Mouse (Mus musculus) kidney, embryonic 16.5 days (tissue): Measurements from ENCODE around the gene Stard13. TPM values are rescaled to one million over a fixed set of nuclear protein-coding genes. Genes with fewer than 3 reads are reported as not detected.

Experiments
- ATAC-seq: fragments of 200-750 bp; cut with Nextera tagmentation; 2 replicates; pipeline ENCODE4 v1.8.0; 2017; ENCODE audit warnings: moderate TSS enrichment; ENCODE audit not compliant: low FRiP score, low TSS enrichment
- H3K27ac ChIP-seq: fragments of 300-500 bp; sonication (generic); 2 replicates; pipeline ENCODE4 v1.5.1; 2014; ENCODE audit warnings: low read length
- H3K27me3 ChIP-seq: fragments of 300-500 bp; sonication (generic); 2 replicates; pipeline ENCODE4 v1.6.1; 2014; ENCODE audit warnings: low read length, control low read depth, mixed read lengths; ENCODE audit not compliant: insufficient read depth
- H3K36me3 ChIP-seq: fragments of 300-500 bp; sonication (generic); 2 replicates; pipeline ENCODE4 v1.6.1; 2014; ENCODE audit warnings: low read length, control low read depth, mixed read lengths; ENCODE audit not compliant: insufficient read depth
- H3K4me1 ChIP-seq: fragments of 300-500 bp; sonication (generic); 2 replicates; pipeline ENCODE4 v1.6.1; 2014; ENCODE audit warnings: low read length, control low read depth, mixed read lengths; ENCODE audit not compliant: insufficient read depth
- H3K4me2 ChIP-seq: fragments of 300-500 bp; sonication (generic); replicated peaks from 2 replicates; pipeline ENCODE4 v1.6.1; 2014; ENCODE audit warnings: low read depth, low read length
- H3K4me3 ChIP-seq: fragments of 300-500 bp; sonication (generic); 2 replicates; pipeline ENCODE4 v1.5.1; 2014; ENCODE audit warnings: mild to moderate bottlenecking, low read length
- H3K9ac ChIP-seq: fragments of 300-500 bp; sonication (generic); replicated peaks from 2 replicates; pipeline ENCODE4 v1.6.1; 2014; ENCODE audit warnings: low read length
- H3K9me3 ChIP-seq: fragments of 300-500 bp; sonication (generic); 2 replicates; pipeline ENCODE4 v1.6.1; 2016; ENCODE audit warnings: low read length, control low read depth
- WGBS: fragments of 180-500 bp; shearing (Covaris S2); extraction: QIAGEN DNeasy Blood & Tissue Kit; methylation state at CpG from one replicate; pipeline ENCODE4 v1.1.7; 2014; 5-methylcytosine and 5-hydroxymethylcytosine counted together
- polyA plus RNA-seq: library from polyadenylated mRNA; unstranded; fragments of >200 nt; fragmentation: Nextera tagmentation; extraction: Ambion mirVana; gene quantifications from 2 replicates; pipeline ENCODE4 v1.2.1, GENCODE M21; 2015

The Stard13 gene
- polyA plus RNA-seq, 1 experiment from 2014 or later, result 12.2 TPM

DNA sequence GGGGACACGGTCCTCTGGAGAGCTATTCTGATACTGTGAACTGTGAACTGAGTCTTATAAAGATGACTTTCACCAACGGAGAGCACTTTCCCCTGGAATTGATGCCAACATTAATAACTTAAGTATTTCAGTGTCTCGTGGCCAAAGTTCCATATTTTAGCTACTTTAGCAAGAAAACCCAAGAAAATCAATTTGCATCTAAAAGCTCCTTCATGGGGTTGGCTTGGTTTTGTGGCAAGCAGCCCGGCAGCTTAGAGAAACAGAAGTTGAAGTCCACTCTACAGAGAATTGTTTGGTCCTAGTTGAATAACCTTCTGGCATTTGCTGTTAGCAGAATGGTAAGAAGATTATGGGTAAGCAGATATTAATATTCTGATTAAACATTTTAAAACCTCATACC is 2.2 kb downstream of the Stard13 start:
- Histone ChIP-seq H3K4me3 (no peak overlapping the region), H3K9me3 (no peaks in the 10 kb centered on the region), H3K27ac (no peak overlapping the region), H3K9ac (no peak overlapping the region), H3K27me3 (no peaks in the 10 kb centered on the region), H3K4me1 (peaks cover 10% of the 10 kb centered on the region; the same call in 1 of the 2 replicates), H3K36me3 (no peaks in the 10 kb centered on the region), H3K4me2 (no peak overlapping the region)
- 73% methylated on average over 4 of the region's 4 CpGs for WGBS
- no peak for ATAC-seq

DNA sequence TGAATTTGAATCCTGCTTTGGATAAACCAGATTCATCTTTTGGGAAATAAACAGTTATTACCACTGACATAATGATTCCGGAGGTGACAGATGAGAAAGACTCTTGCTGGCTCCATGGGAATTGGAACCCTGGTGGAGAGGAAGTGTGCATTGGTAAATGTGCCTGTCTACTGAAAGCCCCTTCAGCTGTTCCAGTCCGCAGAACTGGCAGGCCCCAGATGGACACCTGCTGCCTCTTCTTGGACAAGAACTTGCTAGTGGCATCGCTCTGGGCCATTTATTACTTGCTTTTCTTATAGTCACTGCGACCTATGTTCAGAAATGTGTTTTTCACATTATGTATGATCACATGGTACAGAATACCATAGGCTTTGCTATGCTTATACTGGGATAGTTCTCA is 3.2 kb downstream of the Stard13 start:
- ATAC-seq, result no peak
- no peak overlapping the region for H3K4me3 ChIP-seq
- no peak overlapping the region for H3K4me2 ChIP-seq
- H3K27me3 ChIP-seq, result no peaks in the 10 kb centered on the region
- H3K4me1 ChIP-seq, result peaks cover 10% of the 10 kb centered on the region; the same call in 1 of the 2 replicates
- no peaks in the 10 kb centered on the region for H3K9me3 ChIP-seq
- no peaks in the 10 kb centered on the region for H3K36me3 ChIP-seq
- 91% methylated on average over 4 of the region's 4 CpGs for WGBS
- no peak overlapping the region for H3K9ac ChIP-seq
- H3K27ac ChIP-seq, result no peak overlapping the region

DNA sequence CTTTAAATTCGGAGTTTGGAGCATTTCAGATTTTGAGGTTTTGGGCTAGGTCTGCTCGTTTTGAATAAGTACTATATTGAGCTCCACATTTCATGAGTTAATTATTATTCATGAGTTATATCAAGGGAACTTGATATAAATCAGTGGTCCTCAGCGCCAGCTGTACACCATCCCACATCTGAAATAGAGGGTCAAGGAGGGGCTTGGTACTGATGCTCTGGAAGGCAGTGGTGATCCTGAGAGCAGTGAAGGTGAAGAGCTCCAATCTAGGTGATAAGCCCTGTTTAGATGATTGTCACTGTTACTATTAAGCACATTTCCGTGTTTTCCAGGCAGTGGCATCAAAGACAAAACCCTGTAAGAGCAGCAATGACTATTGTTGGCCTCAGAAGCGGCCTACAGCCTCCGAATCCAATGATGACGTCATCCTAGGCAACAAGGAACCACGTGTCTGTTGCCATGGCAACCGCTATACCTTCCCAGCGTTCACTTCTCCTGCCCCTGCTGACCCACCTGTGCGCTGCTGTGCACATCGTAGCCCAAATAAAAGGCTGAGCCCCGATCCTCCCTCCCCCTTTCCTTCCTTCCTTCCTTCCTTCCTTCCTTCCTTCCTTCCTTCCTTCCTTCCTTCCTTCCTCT is 5.2 kb downstream of the Stard13 start:
- 79% methylated on average over 13 of the region's 13 CpGs for WGBS
- H3K9ac ChIP-seq, result no peak overlapping the region
- ATAC-seq, result no peak
- no peak overlapping the region for H3K4me3 ChIP-seq
- H3K27ac ChIP-seq, result no peak overlapping the region
- H3K4me2 ChIP-seq, result no peak overlapping the region
- no peaks in the 10 kb centered on the region for H3K36me3 ChIP-seq
- H3K4me1 ChIP-seq, result peaks cover 7% of the 10 kb centered on the region; the same call in 1 of the 2 replicates
- H3K27me3 ChIP-seq, result no peaks in the 10 kb centered on the region
- H3K9me3 ChIP-seq, result no peaks in the 10 kb centered on the region

DNA sequence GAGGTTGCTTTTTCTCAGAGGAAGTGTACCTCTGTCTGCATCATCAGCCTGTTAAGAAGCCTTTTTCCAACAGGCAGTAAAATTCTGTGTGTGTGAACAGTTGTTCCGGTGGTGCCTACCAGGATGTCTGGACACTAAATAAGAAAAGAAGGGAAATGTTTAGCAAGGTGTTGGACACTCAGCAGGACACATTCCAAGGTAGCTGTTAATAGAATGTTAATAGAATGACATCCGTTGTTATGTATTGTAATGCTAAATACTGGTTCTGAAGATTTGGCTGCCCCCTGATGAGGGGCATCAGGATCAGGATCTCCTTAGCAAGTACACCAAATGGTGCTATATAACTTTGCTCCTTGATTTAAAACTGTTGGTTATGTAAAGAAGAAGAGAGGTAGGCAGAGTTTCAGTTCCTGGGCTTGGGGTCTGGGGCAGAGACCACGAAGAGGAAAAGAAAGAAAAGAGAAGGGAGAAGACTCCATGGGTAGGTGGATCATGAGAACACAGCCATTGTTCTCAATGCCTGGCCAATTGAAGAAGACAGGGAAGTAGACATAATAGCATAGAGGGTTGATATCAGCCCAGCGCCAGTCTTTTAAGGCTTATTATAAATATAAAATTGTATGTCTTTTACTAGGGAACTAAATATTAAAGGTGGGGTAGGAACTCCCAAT is 9.8 kb downstream of the Stard13 start:
- H3K4me1 ChIP-seq, result peaks cover 2% of the 10 kb centered on the region; the same call in 1 of the 2 replicates
- H3K4me3 ChIP-seq, result no peak overlapping the region
- no peak overlapping the region for H3K27ac ChIP-seq
- 53% methylated on average over 4 of the region's 4 CpGs for WGBS
- no peaks in the 10 kb centered on the region for H3K36me3 ChIP-seq
- no peaks in the 10 kb centered on the region for H3K9me3 ChIP-seq
- H3K9ac ChIP-seq, result no peak overlapping the region
- no peaks in the 10 kb centered on the region for H3K27me3 ChIP-seq
- no peak overlapping the region for H3K4me2 ChIP-seq
- ATAC-seq, result no peak

DNA sequence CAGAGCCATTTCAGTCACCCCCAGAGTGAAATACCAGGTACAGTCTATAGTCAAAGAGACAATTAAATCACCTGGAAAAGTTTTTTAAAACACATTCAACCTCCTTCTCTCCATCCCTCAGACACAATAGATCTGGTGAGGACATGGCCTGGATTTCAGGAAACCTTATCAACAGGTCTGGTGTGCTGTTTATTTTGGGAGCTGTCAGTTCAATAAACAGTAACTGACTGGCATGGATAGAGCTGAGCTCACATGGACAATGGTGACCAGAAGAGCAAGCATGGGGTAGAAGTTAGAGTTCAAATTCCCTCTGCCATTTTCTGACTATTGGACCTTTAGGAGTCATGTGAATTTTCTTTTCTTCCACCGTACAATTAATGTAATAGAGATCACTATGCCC is 10.8 kb downstream of the Stard13 start:
- no peak for ATAC-seq
- H3K9me3 ChIP-seq, result no peaks in the 10 kb centered on the region
- no peak overlapping the region for H3K4me3 ChIP-seq
- H3K4me1 ChIP-seq, result peaks cover 7% of the 10 kb centered on the region; the same call in 1 of the 2 replicates
- no peak overlapping the region for H3K9ac ChIP-seq
- H3K36me3 ChIP-seq, result no peaks in the 10 kb centered on the region
- H3K27me3 ChIP-seq, result no peaks in the 10 kb centered on the region
- 93% methylated on average over 1 of the region's 1 CpGs for WGBS
- H3K27ac ChIP-seq, result no peak overlapping the region
- no peak overlapping the region for H3K4me2 ChIP-seq

DNA sequence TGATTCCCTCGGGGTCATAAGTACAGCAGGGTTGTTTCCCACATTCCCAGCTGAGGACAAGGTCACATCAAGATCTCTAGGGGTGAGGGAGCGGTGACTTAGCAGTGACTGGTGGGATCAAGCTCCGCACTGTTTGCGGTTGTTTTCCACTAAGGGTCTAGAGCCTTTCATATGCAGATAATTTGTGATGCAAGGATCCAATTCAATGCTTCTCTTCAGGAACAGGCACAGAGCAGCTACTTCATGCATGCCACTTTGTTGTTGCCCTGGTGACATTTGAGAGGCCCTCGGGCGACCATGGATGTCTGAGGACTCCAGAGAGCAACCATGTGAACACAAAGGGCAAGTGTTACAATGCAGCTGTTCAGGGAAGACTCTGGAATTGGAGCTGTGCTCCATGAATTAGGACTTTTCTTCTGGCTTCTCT is 14.9 kb downstream of the Stard13 start:
- ATAC-seq, result peak; percentile 77; the same call in 1 of the 2 replicates
- H3K27ac ChIP-seq, result peak overlapping the region; percentile 4; the same call in 1 of the 2 replicates
- no peak overlapping the region for H3K4me2 ChIP-seq
- WGBS, result 33% methylated on average over 6 of the region's 6 CpGs
- no peak overlapping the region for H3K9ac ChIP-seq
- H3K27me3 ChIP-seq, result no peaks in the 10 kb centered on the region
- no peaks in the 10 kb centered on the region for H3K36me3 ChIP-seq
- H3K4me1 ChIP-seq, result peaks cover 7% of the 10 kb centered on the region; the same call in 1 of the 2 replicates
- H3K9me3 ChIP-seq, result no peaks in the 10 kb centered on the region
- H3K4me3 ChIP-seq, result no peak overlapping the region

DNA sequence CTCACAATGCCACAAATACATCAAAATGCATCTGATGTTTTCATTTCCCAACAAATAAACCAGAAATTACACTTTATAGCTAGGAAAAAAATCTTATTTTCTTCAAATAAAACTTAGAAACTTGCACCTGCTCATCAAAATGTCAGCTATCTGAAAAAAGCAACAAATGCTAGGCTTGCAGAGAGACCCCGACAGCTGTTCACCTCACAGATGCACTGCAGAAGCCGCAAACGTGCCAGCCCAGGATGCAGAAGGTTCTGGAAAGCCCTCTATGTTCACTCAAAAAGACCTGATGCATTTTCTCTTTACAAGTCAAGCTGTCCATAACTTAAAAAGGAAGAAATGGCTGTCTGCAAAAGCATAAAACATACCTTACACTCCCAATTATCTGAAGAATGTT is 20.5 kb downstream of the Stard13 start:
- Histone ChIP-seq H3K4me2 (no peak overlapping the region), H3K4me1 (no peaks in the 10 kb centered on the region), H3K27me3 (no peaks in the 10 kb centered on the region), H3K36me3 (no peaks in the 10 kb centered on the region), H3K9me3 (no peaks in the 10 kb centered on the region), H3K9ac (no peak overlapping the region), H3K27ac (no peak overlapping the region), H3K4me3 (no peak overlapping the region)
- no peak for ATAC-seq
- WGBS, result 76% methylated on average over 3 of the region's 3 CpGs

DNA sequence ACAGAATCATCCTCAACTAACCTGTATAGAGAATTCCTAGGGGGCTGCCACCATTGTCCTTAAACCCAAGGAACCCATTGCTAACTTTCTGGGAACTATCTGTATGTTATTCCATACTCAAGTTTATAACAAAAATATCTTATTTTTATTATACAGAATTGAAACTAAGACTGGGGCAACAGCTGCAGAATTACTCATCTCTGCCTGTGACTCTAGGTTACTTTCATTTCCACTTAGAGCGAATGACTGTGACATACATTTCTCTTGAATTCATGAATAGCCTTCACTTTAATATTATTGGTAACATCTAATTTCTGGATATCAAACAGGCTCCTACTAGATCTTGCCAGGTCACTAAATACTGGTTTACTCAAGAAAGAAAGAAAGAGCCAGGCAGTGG is 22.8 kb downstream of the Stard13 start:
- Histone ChIP-seq H3K4me1 (no peaks in the 10 kb centered on the region), H3K27ac (no peak overlapping the region), H3K36me3 (no peaks in the 10 kb centered on the region), H3K4me3 (no peak overlapping the region), H3K27me3 (no peaks in the 10 kb centered on the region), H3K9me3 (no peaks in the 10 kb centered on the region), H3K9ac (no peak overlapping the region), H3K4me2 (no peak overlapping the region)
- 95% methylated on average over 1 of the region's 1 CpGs for WGBS
- no peak for ATAC-seq

DNA sequence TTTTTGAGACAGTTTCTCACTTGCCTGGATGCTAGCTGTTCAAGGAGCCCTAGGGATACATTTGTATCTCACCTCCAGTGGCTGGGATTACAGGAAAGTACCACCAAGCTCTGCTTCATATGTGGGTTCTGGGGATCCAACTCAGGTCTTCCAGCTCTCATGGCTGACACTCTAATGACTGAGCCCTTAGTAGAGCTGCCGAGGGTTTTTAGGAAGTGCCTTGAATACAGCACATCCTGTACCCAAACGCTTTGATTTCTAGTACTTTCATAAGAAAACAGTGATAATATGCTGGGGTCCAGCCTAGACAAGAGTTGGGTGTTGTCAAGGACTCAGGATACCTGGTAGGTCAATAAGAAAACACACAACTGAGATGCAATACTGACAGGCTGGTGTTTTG is 23.6 kb downstream of the Stard13 start:
- no peak overlapping the region for H3K9ac ChIP-seq
- no peaks in the 10 kb centered on the region for H3K9me3 ChIP-seq
- no peaks in the 10 kb centered on the region for H3K36me3 ChIP-seq
- WGBS, result 85% methylated on average over 2 of the region's 2 CpGs
- H3K4me3 ChIP-seq, result no peak overlapping the region
- no peak overlapping the region for H3K27ac ChIP-seq
- H3K4me2 ChIP-seq, result no peak overlapping the region
- H3K27me3 ChIP-seq, result no peaks in the 10 kb centered on the region
- no peaks in the 10 kb centered on the region for H3K4me1 ChIP-seq
- no peak for ATAC-seq

DNA sequence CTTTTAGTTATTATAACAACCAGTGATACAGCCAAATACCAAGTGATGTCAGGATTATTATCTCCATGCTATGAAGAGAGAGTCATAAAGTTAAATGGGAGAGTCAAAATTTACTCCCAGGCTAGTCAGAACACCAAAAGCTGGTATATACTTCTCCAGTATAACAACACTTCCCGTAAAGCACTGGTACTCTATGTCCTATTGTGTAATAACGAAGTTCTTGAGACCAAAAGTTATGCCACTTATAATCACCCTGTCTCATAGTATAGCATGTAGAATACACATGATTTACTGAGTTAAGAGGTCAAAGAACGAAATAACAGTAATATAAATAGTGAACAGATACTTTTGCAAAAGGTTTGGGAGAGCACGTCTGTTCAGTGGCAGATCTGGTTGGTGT is 28.6 kb downstream of the Stard13 start:
- peaks cover 3% of the 10 kb centered on the region; the same call in 1 of the 2 replicates for H3K9me3 ChIP-seq
- no peak overlapping the region for H3K9ac ChIP-seq
- no peaks in the 10 kb centered on the region for H3K36me3 ChIP-seq
- 91% methylated on average over 4 of the region's 4 CpGs for WGBS
- no peaks in the 10 kb centered on the region for H3K27me3 ChIP-seq
- H3K27ac ChIP-seq, result no peak overlapping the region
- no peak for ATAC-seq
- no peak overlapping the region for H3K4me3 ChIP-seq
- H3K4me2 ChIP-seq, result no peak overlapping the region
- peaks cover 3% of the 10 kb centered on the region for H3K4me1 ChIP-seq
